Mouse (Mus musculus) heart, adult 2 months (tissue): ENCODE measurements around the gene Maml2.

Source experiments
- CTCF ChIP-seq: fragments of 200-600 bp; IDR thresholded peaks from 2 replicates; pipeline ENCODE4 v1.8.1; 2022; ENCODE audit warnings: antibody characterized with exemption, mild to moderate bottlenecking, moderate library complexity
- POLR2A ChIP-seq: fragments of 200-500 bp; IDR thresholded peaks from 2 replicates; pipeline ENCODE4 v1.6.1; 2011; ENCODE audit warnings: mild to moderate bottlenecking, low read depth, low read length, control low read depth; ENCODE audit not compliant: insufficient read depth

GRCm38 (mm10) chr9:13299190-13299589, 1.4 kb downstream of the Maml2 start:
- TF ChIP-seq CTCF (no peak), POLR2A (no peak)
